Mouse (Mus musculus) G1E (cell line): ENCODE measurements around the gene Dhrs3. TPM values are rescaled to one million over a fixed set of nuclear protein-coding genes. Genes with fewer than 3 reads are reported as not detected.

Experiments
- ATAC-seq: 2 replicates; pipeline ENCODE4 v1.8.0; 2016; ENCODE audit warnings: mild to moderate bottlenecking; ENCODE audit not compliant: insufficient number of reproducible peaks, poor library complexity, low FRiP score, severe bottlenecking; ENCODE audit errors: extremely low read depth
- DNase-seq: peaks from one replicate; pipeline ENCODE4 v3.0.0; 2012; ENCODE audit warnings: low spot score
- H3K27me3 ChIP-seq: 2 replicates; pipeline ENCODE4 v1.6.1; 2012; ENCODE audit warnings: mild to moderate bottlenecking, low read length, inconsistent platforms; ENCODE audit not compliant: insufficient read depth
- H3K36me3 ChIP-seq: replicated peaks from 2 replicates; pipeline ENCODE3; 2012; ENCODE audit warnings: mild to moderate bottlenecking, inconsistent platforms
- H3K4me1 ChIP-seq: 2 replicates; pipeline ENCODE4 v1.6.1; 2012; ENCODE audit warnings: low read depth, low read length, inconsistent platforms, mixed read lengths; ENCODE audit not compliant: insufficient read depth
- H3K4me3 ChIP-seq: 2 replicates; pipeline ENCODE4 v1.5.1; 2012; ENCODE audit warnings: low read depth, mild to moderate bottlenecking, inconsistent platforms, low read length, moderate library complexity, mixed read lengths
- H3K9me3 ChIP-seq: replicated peaks from 2 replicates; pipeline ENCODE4 v1.6.1; 2012; ENCODE audit warnings: inconsistent platforms
- CTCF ChIP-seq: IDR thresholded peaks from 2 replicates; pipeline ENCODE4 v1.5.1; 2012; ENCODE audit warnings: low read depth, low read length, inconsistent platforms, mixed read lengths
- GATA1 ChIP-seq: IDR thresholded peaks from 2 replicates; pipeline ENCODE4 v1.6.1; 2012; ENCODE audit warnings: borderline replicate concordance, low read length, inconsistent platforms, mixed read lengths
- GATA2 ChIP-seq: IDR thresholded peaks from 2 replicates; pipeline ENCODE4 v1.6.1; 2012; ENCODE audit warnings: low read depth, low read length, inconsistent platforms, borderline replicate concordance
- POLR2AphosphoS5 ChIP-seq: IDR thresholded peaks from 2 replicates; pipeline ENCODE4 v1.6.1; 2012; ENCODE audit warnings: low read depth, low read length, inconsistent platforms; ENCODE audit not compliant: insufficient replicate concordance
- TAL1 ChIP-seq: conservative IDR thresholded peaks from 2 replicates; pipeline ENCODE4 v1.6.1; 2012; ENCODE audit warnings: low read depth, low read length, inconsistent platforms, mixed read lengths
- polyA plus RNA-seq: library from polyadenylated mRNA; stranded (reverse); fragments of >175 nt; gene quantifications from 2 replicates; pipeline ENCODE4 v1.2.3, GENCODE M21; 2012
- total RNA-seq, 2 experiments: library from RNA; stranded (forward) in 1 of 2; stranded (reverse) in 1 of 2; fragments of 200-1000 nt in 1 of 2; fragments of >200 nt in 1 of 2; fragmentation: Nextera tagmentation in 1 of 2; gene quantifications; 2 replicates each; pipeline ENCODE4 v1.2.3; 2014 to 2017

Gene Dhrs3
- total and polyA plus RNA-seq, 3 experiments = 0.36 to 20.9 (median 4.4) TPM

GRCm38 (mm10) chr4:144875576-144876093, 17.0 kb upstream of the Dhrs3 start:
- Histone ChIP-seq H3K36me3 (no peaks in the 10 kb centered on the region), H3K4me1 (no peaks in the 10 kb centered on the region), H3K4me3 (no peak overlapping the region), H3K27me3 (no peaks in the 10 kb centered on the region), H3K9me3 (no peaks in the 10 kb centered on the region)
- ATAC-seq (no peak), DNase-seq (no peak)
- TF ChIP-seq CTCF (no peak), GATA1 (no peak), GATA2 (no peak)

- no peaks in the 10 kb centered on the region for H3K9me3 ChIP-seq
- ATAC-seq = no peak
- DNase-seq = no peak
- no peaks in the 10 kb centered on the region for H3K27me3 ChIP-seq
- no peaks in the 10 kb centered on the region for H3K36me3 ChIP-seq
- TF ChIP-seq CTCF (no peak), TAL1 (no peak), GATA2 (no peak), POLR2AphosphoS5 (no peak), GATA1 (no peak)
- no peak overlapping the region for H3K4me3 ChIP-seq
- H3K4me1 ChIP-seq = no peaks in the 10 kb centered on the region
These were observed 13.1 kb upstream of the Dhrs3 start for GRCm38 (mm10) chr4:144879549-144879948.

- Histone ChIP-seq H3K27me3 (no peaks in the 10 kb centered on the region), H3K9me3 (no peaks in the 10 kb centered on the region), H3K36me3 (no peaks in the 10 kb centered on the region), H3K4me1 (no peaks in the 10 kb centered on the region), H3K4me3 (no peak overlapping the region)
- ATAC-seq (no peak), DNase-seq (no peak)
- TF ChIP-seq POLR2AphosphoS5 (no peak), GATA2 (no peak), GATA1 (no peak), TAL1 (no peak), CTCF (no peak)
These were observed 11.3 kb upstream of the Dhrs3 start for GRCm38 (mm10) chr4:144881376-144881775.

GRCm38 (mm10) chr4:144882881-144883331, 9.7 kb upstream of the Dhrs3 start:
- Histone ChIP-seq H3K4me3 (no peak overlapping the region), H3K36me3 (no peaks in the 10 kb centered on the region), H3K4me1 (no peaks in the 10 kb centered on the region), H3K9me3 (no peaks in the 10 kb centered on the region), H3K27me3 (no peaks in the 10 kb centered on the region)
- TF ChIP-seq GATA1 (no peak), POLR2AphosphoS5 (no peak), CTCF (no peak), TAL1 (no peak), GATA2 (no peak)
- DNase-seq (no peak), ATAC-seq (no peak)

- DNase-seq (no peak), ATAC-seq (no peak)
- Histone ChIP-seq H3K36me3 (no peaks in the 10 kb centered on the region), H3K4me3 (no peak overlapping the region), H3K27me3 (peaks cover 2% of the 10 kb centered on the region; the same call in 1 of the 2 replicates), H3K9me3 (no peaks in the 10 kb centered on the region), H3K4me1 (peaks cover 10% of the 10 kb centered on the region)
- TF ChIP-seq CTCF (no peak), TAL1 (no peak), GATA1 (no peak), POLR2AphosphoS5 (no peak)
These were observed 6.2 kb upstream of the Dhrs3 start for GRCm38 (mm10) chr4:144886460-144886859.

GRCm38 (mm10) chr4:144888750-144889149, 3.9 kb upstream of the Dhrs3 start:
- no peak overlapping the region for H3K4me3 ChIP-seq

More at GRCm38 (mm10) chr4:144888750-144889149, 3.9 kb upstream of the Dhrs3 start:
- TF ChIP-seq GATA1 (no peak), GATA2 (no peak), CTCF (no peak), TAL1 (no peak), POLR2AphosphoS5 (no peak)
- Histone ChIP-seq H3K9me3 (peaks cover 2% of the 10 kb centered on the region; the same call in 1 of the 2 replicates), H3K4me1 (peaks cover 24% of the 10 kb centered on the region), H3K27me3 (peaks cover 11% of the 10 kb centered on the region; the same call in 1 of the 2 replicates), H3K36me3 (no peaks in the 10 kb centered on the region)
- no peak for ATAC-seq
- no peak for DNase-seq
